Mouse (Mus musculus): ENCODE measurements around the gene Arhgap32. TPM values are rescaled to one million over a fixed set of nuclear protein-coding genes. Genes with fewer than 3 reads are reported as not detected.

Arhgap32 gene
- polyA plus RNA-seq (2012; rRNA removed; ENCODE audit: low replicate concordance): 2.9 and 11.1 TPM in 2 replicates

GRCm38 (mm10) chr9:32115786-32116185 is at the start of gene Arhgap32:
Gene Arhgap32, plus strand, starts transcription at chr9:32116136.

Other genes starting within 250 kb of the Arhgap32 start
- 7.2 TPM in 1 of 2 replicates, not detected in the other for gene Barx2, start 202.7 kb upstream of the Arhgap32 start, polyA plus RNA-seq (2012; rRNA removed; ENCODE audit: low replicate concordance)
- 0.01 and 0.03 TPM in 2 replicates for gene Kcnj5, start 228.2 kb downstream of the Arhgap32 start, polyA plus RNA-seq (2012; rRNA removed; ENCODE audit: low replicate concordance)